Mouse (Mus musculus) kidney, adult 2 months (tissue): ENCODE results near the gene Mapk7.

ENCODE experiments used
- CTCF ChIP-seq: fragments of 200-500 bp; conservative IDR thresholded peaks from 2 replicates; pipeline ENCODE4 v1.5.1; 2011; ENCODE audit warnings: low read depth, mild to moderate bottlenecking, control low read depth, low read length, moderate library complexity, mixed read lengths; ENCODE audit not compliant: insufficient read depth, insufficient read length
- POLR2A ChIP-seq: fragments of 200-500 bp; IDR thresholded peaks from one replicate; pipeline ENCODE4 v1.6.1; 2011; ENCODE audit warnings: low read depth, low read length, control low read depth

DNA sequence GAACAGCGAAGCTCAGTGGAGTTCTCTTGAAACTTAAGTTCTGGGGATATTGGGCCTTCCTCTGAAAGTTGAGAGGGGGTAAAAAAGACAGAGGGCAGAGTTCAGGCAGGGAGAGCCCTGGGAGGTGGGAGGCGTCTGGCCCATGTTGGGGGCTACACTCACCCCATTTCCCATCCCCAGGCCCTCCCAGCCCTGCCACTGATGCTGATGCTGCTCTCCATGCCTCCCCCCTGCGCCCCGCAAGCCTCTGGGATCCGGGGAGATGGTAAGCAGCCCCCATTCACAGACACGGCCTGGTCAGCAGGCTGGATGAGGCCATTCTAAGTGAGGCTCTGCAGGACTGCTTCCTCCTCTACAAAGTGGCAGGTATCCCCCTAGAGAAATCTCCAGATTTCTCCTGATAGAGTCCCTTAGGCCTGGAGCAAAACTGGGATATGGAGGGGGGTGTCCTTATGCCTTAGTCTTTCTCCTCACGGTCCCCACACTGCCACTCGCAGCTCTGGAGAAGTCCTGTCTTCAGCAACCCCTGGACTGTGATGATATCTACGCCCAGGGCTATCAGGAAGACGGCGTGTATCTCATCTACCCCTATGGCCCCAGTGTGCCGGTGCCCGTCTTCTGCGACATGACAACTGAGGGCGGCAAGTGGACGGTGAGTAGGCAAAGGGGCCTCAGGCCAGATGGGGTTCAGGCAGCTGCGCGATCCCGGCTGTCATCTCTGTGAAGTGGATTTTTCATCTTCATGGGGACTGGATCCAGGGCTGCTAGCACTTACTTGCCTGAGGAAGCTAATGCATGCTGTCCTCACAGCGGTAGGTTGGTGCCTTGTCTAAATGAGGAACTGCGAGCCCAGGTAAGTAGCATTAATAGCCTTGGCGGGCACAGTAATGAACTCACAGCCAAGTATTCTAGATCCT is 8.4 kb downstream of the Mapk7 start:
- TF ChIP-seq CTCF (no peak), POLR2A (no peak)
